Mouse (Mus musculus): ENCODE data around the gene Xlr4b.
"Not testable (repeated sequence)": the region's sequence is repeated elsewhere in the genome, so short reads cannot be mapped to it uniquely, and the experiment has no call there.

Xlr4b gene

GRCm38 (mm10) chrX:73213819-73214564 lies at the start of gene Xlr4b:
Gene Xlr4b, plus strand, starts transcription at chrX:73214333.
- in situ Hi-C loops (cut with MboI; ENCODE audit: unreplicated experiment in 2 of 2) = not testable (repeated sequence)

DNA sequence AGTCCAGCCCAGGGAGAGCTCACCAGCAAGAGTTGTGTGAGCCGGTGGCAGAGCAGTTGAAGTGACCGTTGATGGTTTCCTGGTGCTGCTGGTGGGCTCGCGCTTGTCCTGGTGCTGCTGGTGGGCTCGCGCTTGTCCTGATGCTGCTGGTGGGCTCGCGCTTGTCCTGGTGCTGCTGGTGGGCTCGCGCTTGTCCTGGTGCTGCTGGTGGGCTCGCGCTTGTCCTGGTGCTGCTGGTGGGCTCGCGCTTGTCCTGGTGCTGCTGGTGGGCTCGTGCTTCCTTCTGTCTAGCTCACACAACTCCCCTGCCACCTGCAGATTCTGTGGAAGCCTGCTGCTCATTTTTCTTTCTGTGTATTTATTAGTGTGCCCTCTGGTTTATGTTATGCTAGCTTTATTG lies 37.2 kb upstream of the Xlr4b start, which contains the start of gene Spin2d:
Spin2d (minus strand) TSS at position 101 of the 400 bp plus-strand sequence.
- in situ Hi-C loops (cut with MboI; ENCODE audit: unreplicated experiment in 2 of 2) = not testable (repeated sequence)

GRCm38 (mm10) chrX:73191934-73192333 lies 22.2 kb upstream of the Xlr4b start, which contains the start of gene Xlr3b:
Gene Xlr3b, plus strand, starts transcription at chrX:73192207.
- in situ Hi-C loops (cut with MboI; ENCODE audit: unreplicated experiment in 2 of 2) = not testable (repeated sequence)

GRCm38 (mm10) chrX:73225365-73225764 lies 11.2 kb downstream of the Xlr4b start:
- in situ Hi-C loops (cut with MboI; ENCODE audit: unreplicated experiment in 2 of 2) = no loop called here

DNA sequence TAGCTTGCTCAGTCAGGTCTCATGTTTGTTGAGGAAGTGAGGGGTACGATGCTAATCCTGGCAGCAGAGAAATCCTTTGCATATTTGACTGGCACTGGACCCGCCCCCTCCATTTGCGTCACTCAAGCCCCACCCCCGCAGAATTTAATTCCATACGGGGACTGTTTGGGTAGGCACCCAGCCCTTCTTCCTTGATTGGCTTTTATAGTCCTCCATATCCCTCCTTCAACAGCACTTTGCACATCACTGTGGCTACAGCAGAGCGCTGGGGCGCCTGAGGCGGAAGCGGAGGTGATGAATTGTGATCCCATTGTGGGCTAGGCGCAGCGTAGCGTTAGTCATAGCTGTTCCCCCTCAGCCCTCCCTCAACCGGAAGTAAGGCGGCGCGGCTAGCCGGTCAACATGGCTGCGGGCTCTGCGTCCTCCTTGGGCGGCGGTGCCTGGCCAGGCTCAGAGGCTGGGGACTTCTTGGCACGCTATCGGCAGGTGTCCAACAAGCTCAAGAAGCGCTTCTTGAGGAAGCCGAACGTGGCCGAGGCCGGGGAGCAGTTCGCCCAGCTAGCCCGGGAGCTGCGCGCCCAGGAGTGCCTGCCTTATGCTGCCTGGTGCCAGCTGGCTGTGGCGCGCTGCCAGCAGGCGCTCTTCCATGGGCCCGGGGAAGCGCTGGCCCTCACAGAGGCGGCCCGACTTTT lies 13.9 kb downstream of the Xlr4b start, which contains the start of gene F8a:
F8a (plus strand) TSS at position 378 of the 692 bp plus-strand sequence.
- in situ Hi-C loops (cut with MboI; ENCODE audit: unreplicated experiment in 2 of 2) = no loop called here

GRCm38 (mm10) chrX:73228606-73229214 lies 14.6 kb downstream of the Xlr4b start:
- in situ Hi-C loops (cut with MboI; ENCODE audit: unreplicated experiment in 2 of 2) = no loop called here

DNA sequence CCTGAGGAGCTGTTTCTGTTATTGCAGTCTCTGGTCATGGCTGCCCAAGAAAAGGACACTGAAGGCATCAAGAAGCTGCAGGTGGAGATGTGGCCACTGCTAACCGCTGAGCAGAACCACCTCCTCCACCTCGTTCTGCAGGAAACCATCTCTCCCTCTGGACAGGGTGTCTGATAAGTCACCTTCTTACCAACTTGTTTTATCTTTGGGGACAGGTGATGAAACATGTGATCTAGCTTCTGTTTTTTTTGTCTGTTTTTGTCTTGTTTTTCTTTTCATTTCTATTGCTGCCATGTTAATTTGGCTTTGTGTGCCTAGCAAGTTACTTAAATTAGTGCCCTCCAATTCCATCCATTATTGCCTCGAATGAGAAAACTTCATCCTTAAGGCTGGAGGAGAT lies 15.2 kb downstream of the Xlr4b start:
- in situ Hi-C loops (cut with MboI; ENCODE audit: unreplicated experiment in 2 of 2) = no loop called here

GRCm38 (mm10) chrX:73242821-73243325 lies 28.7 kb downstream of the Xlr4b start, which contains the start of gene Xlr4c:
Gene Xlr4c, minus strand, starts transcription at chrX:73243130.
- in situ Hi-C loops (cut with MboI; ENCODE audit: unreplicated experiment in 2 of 2) = not testable (repeated sequence)

GRCm38 (mm10) chrX:73262428-73262827 lies 48.3 kb downstream of the Xlr4b start:
- in situ Hi-C loops (cut with MboI; ENCODE audit: unreplicated experiment in 2 of 2) = not testable (repeated sequence)

DNA sequence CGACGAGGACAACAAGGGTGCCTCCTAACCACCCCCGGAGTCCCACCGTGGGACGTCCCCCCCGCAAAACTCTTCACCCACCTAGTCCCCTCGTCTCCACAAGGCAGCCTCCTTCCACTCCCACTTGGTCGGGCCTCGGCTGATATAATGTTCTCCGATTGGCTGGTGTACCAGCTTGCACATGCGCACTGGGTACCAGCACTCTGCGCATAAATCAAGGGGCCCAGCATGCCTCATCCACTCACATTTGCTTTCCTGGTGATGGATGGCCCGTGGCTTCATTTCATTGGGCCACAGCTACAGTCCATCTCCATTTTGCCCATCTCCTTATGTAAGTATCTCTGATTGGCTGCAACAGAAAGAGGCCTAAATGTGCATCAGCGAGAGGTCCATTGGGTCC lies 51.1 kb downstream of the Xlr4b start, which contains the start of gene Xlr3c:
Xlr3c (minus strand) TSS at position 121 of the 400 bp plus-strand sequence.
- in situ Hi-C loops (cut with MboI; ENCODE audit: unreplicated experiment in 2 of 2) = not testable (repeated sequence)

Measured in v-Abl transformed pro-B cells (cell line).